Comparison of ENCODE assay signal across 24 mouse cellular contexts in genomic region chr5:76742076-76742475, GRCm38 (mm10).
"Had no signal": no experiment of that assay in that cellular context is flagged by ENCODE, and none has a peak within 500 bp of the region (broad histone marks: within the 10 kb centered on the region; RNA-seq: fewer than 3 reads in every experiment).

No protein-coding gene starts in this region.

- H3K4me1 ChIP-seq: heart, embryonic 15.5 days; limb, embryonic 13.5 days had no signal

- ATAC-seq: hindbrain, postnatal 0 days; intestine, embryonic 16.5 days; liver, embryonic 12.5 days had no signal

- DNase-seq: gastrocnemius, postnatal 14 days; gastrocnemius, postnatal 36 days; heart, adult 11 months; heart, adult 2 months; heart, postnatal 14 days; heart, postnatal 36 days; kidney, adult 11 months; kidney, adult 8-10 months; kidney, postnatal 10 days; kidney, postnatal 25 days; kidney, postnatal 4 days; left cerebral cortex, postnatal 4 days had no signal

- H3K36me3 ChIP-seq: heart, embryonic 13.5 days; heart, embryonic 15.5 days had no signal

- H3K9me3 ChIP-seq: heart, embryonic 13.5 days; heart, embryonic 15.5 days; hindbrain, embryonic 13.5 days; hindbrain, embryonic 15.5 days; limb, embryonic 13.5 days; limb, embryonic 15.5 days; liver, embryonic 12.5 days had no signal

- H3K4me2 ChIP-seq: heart, embryonic 11.5 days; heart, embryonic 13.5 days; heart, embryonic 15.5 days; hindbrain, embryonic 13.5 days; hindbrain, embryonic 15.5 days; limb, embryonic 13.5 days; limb, embryonic 15.5 days; liver, embryonic 12.5 days had no signal

- H3K27ac ChIP-seq: heart, adult 2 months; heart, embryonic 13.5 days; heart, embryonic 15.5 days; hindbrain, embryonic 13.5 days; hindbrain, embryonic 15.5 days; hindbrain, postnatal 0 days; layer of hippocampus, adult 2 months; left cerebral cortex, adult 2 months; limb, embryonic 13.5 days; limb, embryonic 15.5 days; liver, embryonic 12.5 days had no signal

- H3K4me3 ChIP-seq: heart, adult 2 months; heart, embryonic 13.5 days; heart, embryonic 15.5 days; hindbrain, embryonic 13.5 days; hindbrain, embryonic 15.5 days; layer of hippocampus, adult 2 months; left cerebral cortex, adult 2 months; limb, embryonic 13.5 days; limb, embryonic 15.5 days; liver, embryonic 12.5 days had no signal

- H3K9ac ChIP-seq: heart, embryonic 13.5 days; heart, embryonic 15.5 days; hindbrain, embryonic 13.5 days; hindbrain, embryonic 15.5 days; limb, embryonic 13.5 days; limb, embryonic 15.5 days; liver, embryonic 12.5 days had no signal

- H3K27me3 ChIP-seq: heart, embryonic 13.5 days; heart, embryonic 15.5 days; hindbrain, embryonic 13.5 days; hindbrain, embryonic 15.5 days; limb, embryonic 13.5 days; limb, embryonic 15.5 days; liver, embryonic 12.5 days had no signal
